Mouse (Mus musculus): ENCODE results near the gene Tmem184b.

Gene Tmem184b

GRCm38 (mm10) chr15:79396736-79397135 is 6.6 kb downstream of the Tmem184b start:
- H3K36me3 ChIP-seq (ENCODE audit: control insufficient read depth, insufficient read depth, low read length, poor library complexity, severe bottlenecking): no peaks in the 10 kb centered on the region
- H3K27me3 ChIP-seq (ENCODE audit: control insufficient read depth, insufficient read depth, low read length, poor library complexity, severe bottlenecking): no peaks in the 10 kb centered on the region
- DNase-seq (ENCODE audit: low read depth, low spot score): peak; percentile 43

GRCm38 (mm10) chr15:79395281-79395680 is 8.1 kb downstream of the Tmem184b start:
- DNase-seq (ENCODE audit: low read depth, low spot score): no peak
- no peaks in the 10 kb centered on the region for H3K36me3 ChIP-seq (ENCODE audit: control insufficient read depth, insufficient read depth, low read length, poor library complexity, severe bottlenecking)

DNA sequence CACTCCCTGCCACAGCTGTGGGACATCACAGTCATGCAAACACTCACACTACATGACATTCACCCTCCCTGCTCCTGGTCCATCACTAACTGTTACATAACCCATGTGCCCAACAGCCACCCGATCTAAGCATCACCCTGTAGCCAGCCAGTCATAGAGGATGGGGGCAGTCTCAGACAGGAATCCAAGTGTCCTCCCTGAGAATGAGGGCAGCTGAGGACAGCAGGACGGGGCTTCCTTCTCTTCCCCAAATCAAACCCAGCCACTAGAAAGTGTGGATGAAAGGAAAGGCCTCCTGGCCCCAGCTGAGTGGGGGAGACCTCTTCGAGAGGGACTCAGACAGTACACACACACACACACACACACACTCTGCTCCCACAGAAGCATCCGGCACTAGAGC is 8.5 kb downstream of the Tmem184b start:
- H3K27me3 ChIP-seq (ENCODE audit: control insufficient read depth, insufficient read depth, low read length, poor library complexity, severe bottlenecking): no peaks in the 10 kb centered on the region
- no peak for DNase-seq (ENCODE audit: low read depth, low spot score)
- H3K36me3 ChIP-seq (ENCODE audit: control insufficient read depth, insufficient read depth, low read length, poor library complexity, severe bottlenecking): no peaks in the 10 kb centered on the region

More at GRCm38 (mm10) chr15:79395281-79395680, 8.1 kb downstream of the Tmem184b start:
- H3K27me3 ChIP-seq (ENCODE audit: control insufficient read depth, insufficient read depth, low read length, poor library complexity, severe bottlenecking): no peaks in the 10 kb centered on the region

- H3K27me3 ChIP-seq (ENCODE audit: control insufficient read depth, insufficient read depth, low read length, poor library complexity, severe bottlenecking): no peaks in the 10 kb centered on the region
- H3K36me3 ChIP-seq (ENCODE audit: control insufficient read depth, insufficient read depth, low read length, poor library complexity, severe bottlenecking): no peaks in the 10 kb centered on the region
- no peak for DNase-seq (ENCODE audit: low read depth, low spot score)
Observed at GRCm38 (mm10) chr15:79393101-79393500, 10.3 kb downstream of the Tmem184b start.

GRCm38 (mm10) chr15:79392527-79392926 is 10.8 kb downstream of the Tmem184b start:
- no peak for DNase-seq (ENCODE audit: low read depth, low spot score)
- Histone ChIP-seq H3K27me3 (ENCODE audit: control insufficient read depth, insufficient read depth, low read length, poor library complexity, severe bottlenecking) (no peaks in the 10 kb centered on the region), H3K36me3 (ENCODE audit: control insufficient read depth, insufficient read depth, low read length, poor library complexity, severe bottlenecking) (no peaks in the 10 kb centered on the region)

DNA sequence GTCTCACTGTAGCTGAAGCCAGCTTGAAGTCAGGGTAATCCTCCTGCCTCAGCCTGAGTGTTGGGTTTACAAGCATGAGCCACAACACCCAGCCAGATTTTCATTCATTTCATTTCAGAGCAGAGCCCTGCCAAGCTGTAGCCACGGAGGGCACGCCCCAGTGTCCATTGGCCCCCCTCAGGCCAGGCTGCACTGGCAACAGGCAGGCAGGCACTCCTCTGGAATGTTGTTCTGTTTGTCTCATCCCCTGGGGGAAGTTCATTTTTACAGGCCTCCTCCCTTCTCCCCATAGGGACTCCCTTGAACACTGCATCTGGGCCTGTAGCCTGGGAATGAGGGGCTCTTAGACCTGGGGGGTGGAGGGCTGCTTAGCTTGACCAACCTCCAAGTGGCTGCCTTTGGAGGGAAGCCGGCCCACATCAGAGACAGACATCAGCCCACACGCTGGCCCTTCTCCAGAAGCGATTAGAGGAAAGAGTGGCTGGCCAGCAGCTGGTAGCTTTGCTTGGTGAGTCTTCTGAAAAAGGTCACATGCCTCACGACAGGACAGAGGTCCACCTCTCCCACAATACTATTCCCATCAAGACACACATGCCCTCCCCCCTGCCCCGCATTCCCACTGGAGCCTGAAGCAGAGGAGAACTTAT is 11.8 kb downstream of the Tmem184b start:
- no peak for DNase-seq (ENCODE audit: low read depth, low spot score)
- H3K27me3 ChIP-seq (ENCODE audit: control insufficient read depth, insufficient read depth, low read length, poor library complexity, severe bottlenecking): no peaks in the 10 kb centered on the region
- no peaks in the 10 kb centered on the region for H3K36me3 ChIP-seq (ENCODE audit: control insufficient read depth, insufficient read depth, low read length, poor library complexity, severe bottlenecking)

DNA sequence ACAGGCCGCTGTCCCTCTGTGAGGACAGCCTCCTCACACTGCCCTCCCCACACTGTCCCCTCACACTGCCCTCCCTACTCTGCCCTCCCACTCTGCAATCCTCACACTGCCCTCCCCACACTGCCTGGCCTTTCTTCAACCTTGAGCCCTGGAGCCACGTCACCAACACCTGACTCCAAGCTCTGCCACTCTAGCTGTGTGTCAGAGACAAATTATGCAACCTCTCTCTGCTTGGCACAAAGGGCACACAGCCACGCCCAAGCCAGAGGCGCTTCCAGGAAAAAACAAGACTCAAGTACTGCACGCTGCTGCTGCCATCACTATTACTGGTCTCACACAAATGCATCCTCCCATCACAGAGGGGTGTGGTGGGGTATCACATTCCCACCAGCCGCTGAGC is 12.9 kb downstream of the Tmem184b start:
- no peak for DNase-seq (ENCODE audit: low read depth, low spot score)

GRCm38 (mm10) chr15:79388171-79388570 is 15.2 kb downstream of the Tmem184b start:
- Histone ChIP-seq H3K36me3 (ENCODE audit: control insufficient read depth, insufficient read depth, low read length, poor library complexity, severe bottlenecking) (no peaks in the 10 kb centered on the region), H3K27me3 (ENCODE audit: control insufficient read depth, insufficient read depth, low read length, poor library complexity, severe bottlenecking) (no peaks in the 10 kb centered on the region)
- DNase-seq (ENCODE audit: low read depth, low spot score): no peak

More for the DNA sequence above, 12.9 kb downstream of the Tmem184b start:
- Histone ChIP-seq H3K27me3 (ENCODE audit: control insufficient read depth, insufficient read depth, low read length, poor library complexity, severe bottlenecking) (no peaks in the 10 kb centered on the region), H3K36me3 (ENCODE audit: control insufficient read depth, insufficient read depth, low read length, poor library complexity, severe bottlenecking) (no peaks in the 10 kb centered on the region)

GRCm38 (mm10) chr15:79387611-79388010 is 15.8 kb downstream of the Tmem184b start:
- Histone ChIP-seq H3K36me3 (ENCODE audit: control insufficient read depth, insufficient read depth, low read length, poor library complexity, severe bottlenecking) (no peaks in the 10 kb centered on the region), H3K27me3 (ENCODE audit: control insufficient read depth, insufficient read depth, low read length, poor library complexity, severe bottlenecking) (no peaks in the 10 kb centered on the region)
- no peak for DNase-seq (ENCODE audit: low read depth, low spot score)

DNA sequence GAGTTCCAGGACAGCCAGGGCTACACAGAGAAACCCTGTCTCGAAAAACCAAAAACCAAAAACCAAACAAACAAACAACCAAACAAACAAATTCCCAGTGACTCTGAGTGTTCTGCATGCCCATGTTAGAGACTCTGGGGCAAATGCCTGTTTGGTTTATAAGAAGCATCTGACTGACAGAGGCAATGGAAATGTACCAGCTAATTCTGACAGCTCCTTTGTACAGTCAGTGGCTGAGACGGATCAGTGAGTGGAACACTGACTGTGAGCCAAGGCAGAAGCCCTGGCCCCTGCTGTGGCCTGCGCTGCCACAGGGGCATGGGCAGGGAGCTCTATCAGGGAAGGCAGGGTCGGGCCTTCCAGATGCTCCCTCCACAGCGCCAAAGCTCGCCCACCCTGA is 16.3 kb downstream of the Tmem184b start:
- Histone ChIP-seq H3K36me3 (ENCODE audit: control insufficient read depth, insufficient read depth, low read length, poor library complexity, severe bottlenecking) (no peaks in the 10 kb centered on the region), H3K27me3 (ENCODE audit: control insufficient read depth, insufficient read depth, low read length, poor library complexity, severe bottlenecking) (no peaks in the 10 kb centered on the region)
- DNase-seq (ENCODE audit: low read depth, low spot score): no peak

- no peak for DNase-seq (ENCODE audit: low read depth, low spot score)
- H3K27me3 ChIP-seq (ENCODE audit: control insufficient read depth, insufficient read depth, low read length, poor library complexity, severe bottlenecking): no peaks in the 10 kb centered on the region
Observed at GRCm38 (mm10) chr15:79381644-79382043, 21.7 kb downstream of the Tmem184b start.

GRCm38 (mm10) chr15:79380468-79381444 is 22.6 kb downstream of the Tmem184b start:
- Histone ChIP-seq H3K27me3 (ENCODE audit: control insufficient read depth, insufficient read depth, low read length, poor library complexity, severe bottlenecking) (no peaks in the 10 kb centered on the region), H3K36me3 (ENCODE audit: control insufficient read depth, insufficient read depth, low read length, poor library complexity, severe bottlenecking) (peaks cover 3% of the 10 kb centered on the region)
- DNase-seq (ENCODE audit: low read depth, low spot score): peak; percentile 87

More at GRCm38 (mm10) chr15:79381644-79382043, 21.7 kb downstream of the Tmem184b start:
- H3K36me3 ChIP-seq (ENCODE audit: control insufficient read depth, insufficient read depth, low read length, poor library complexity, severe bottlenecking): peaks cover 1% of the 10 kb centered on the region; the same call in 1 of the 2 replicates

GRCm38 (mm10) chr15:79379658-79380057 is 23.7 kb downstream of the Tmem184b start:
- Histone ChIP-seq H3K27me3 (ENCODE audit: control insufficient read depth, insufficient read depth, low read length, poor library complexity, severe bottlenecking) (no peaks in the 10 kb centered on the region), H3K36me3 (ENCODE audit: control insufficient read depth, insufficient read depth, low read length, poor library complexity, severe bottlenecking) (peaks cover 3% of the 10 kb centered on the region)
- no peak for DNase-seq (ENCODE audit: low read depth, low spot score)

DNA sequence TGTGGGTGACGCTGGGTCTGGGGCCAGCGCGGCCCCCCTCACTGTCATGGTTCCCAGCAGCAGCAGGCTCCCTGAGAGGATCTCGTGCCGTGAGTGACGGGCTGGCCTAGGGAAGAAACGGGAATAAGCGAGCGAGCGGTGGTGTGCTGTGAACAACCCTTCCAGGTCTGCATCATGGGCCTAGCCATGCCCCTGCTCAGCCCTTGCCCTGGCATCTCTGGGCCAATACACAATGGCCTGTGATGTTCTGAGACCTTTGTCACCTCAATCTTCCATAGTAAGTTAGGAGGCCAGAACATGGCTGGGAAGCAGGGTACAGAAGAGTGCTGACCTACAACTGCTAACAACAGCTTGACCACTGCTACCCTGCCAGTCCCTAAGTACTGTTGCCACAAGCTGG is 24.8 kb downstream of the Tmem184b start:
- DNase-seq (ENCODE audit: low read depth, low spot score): no peak
- Histone ChIP-seq H3K36me3 (ENCODE audit: control insufficient read depth, insufficient read depth, low read length, poor library complexity, severe bottlenecking) (peaks cover 3% of the 10 kb centered on the region), H3K27me3 (ENCODE audit: control insufficient read depth, insufficient read depth, low read length, poor library complexity, severe bottlenecking) (no peaks in the 10 kb centered on the region)

GRCm38 (mm10) chr15:79377681-79378080 is 25.7 kb downstream of the Tmem184b start:
- H3K36me3 ChIP-seq (ENCODE audit: control insufficient read depth, insufficient read depth, low read length, poor library complexity, severe bottlenecking): peaks cover 3% of the 10 kb centered on the region
- H3K27me3 ChIP-seq (ENCODE audit: control insufficient read depth, insufficient read depth, low read length, poor library complexity, severe bottlenecking): no peaks in the 10 kb centered on the region
- DNase-seq (ENCODE audit: low read depth, low spot score): no peak

Measured in splenic B cell, adult 2 months (primary cell).